Mouse (Mus musculus) layer of hippocampus, adult 11-12 months (tissue): ENCODE measurements around the gene Nufip2.
"Not testable (repeated sequence)": the region's sequence is repeated elsewhere in the genome, so short reads cannot be mapped to it uniquely, and the experiment has no call there.

Experiments used
- DNase-seq: peaks from one replicate; pipeline ENCODE4 v3.0.0; 2022; ENCODE audit warnings: low spot score

The Nufip2 gene

DNA sequence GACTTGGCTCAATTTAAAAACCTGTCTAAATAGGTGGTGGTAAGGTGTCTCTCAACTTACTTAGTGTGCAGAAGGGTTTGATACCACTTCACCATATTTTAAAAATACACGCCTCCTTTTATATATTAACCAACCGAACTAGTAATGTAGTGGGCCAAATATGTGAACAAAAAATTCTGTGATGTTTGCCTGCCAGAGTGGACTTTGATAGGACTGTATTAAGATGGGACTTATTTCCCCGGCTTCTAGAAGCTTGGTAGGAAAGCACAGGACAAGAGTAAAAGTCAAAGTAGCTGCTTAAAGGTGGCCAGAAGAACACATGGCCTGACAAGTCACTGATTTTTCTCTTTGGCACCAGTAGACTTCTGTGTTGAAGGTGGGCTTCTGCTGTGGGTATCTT, 27.8 kb downstream of the Nufip2 start:
- DNase-seq = no peak

DNA sequence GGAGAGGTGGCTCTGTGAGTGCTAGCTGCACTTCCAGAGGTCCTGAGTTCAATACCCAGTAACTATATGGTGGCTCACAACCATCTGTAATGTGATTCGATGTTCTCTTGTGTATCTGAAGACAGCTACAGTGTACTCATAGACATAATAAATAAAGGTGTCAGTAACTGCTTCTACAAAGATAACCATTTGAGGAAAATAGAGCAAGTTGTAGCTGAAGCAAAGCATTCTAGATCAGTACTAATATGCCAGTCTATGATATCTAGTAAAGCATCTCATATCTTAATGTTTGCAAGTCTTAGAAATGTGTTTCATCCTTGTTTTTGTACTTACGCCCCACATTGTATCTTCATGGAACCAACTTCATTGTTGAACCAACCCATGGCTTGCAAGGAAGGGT, 33.1 kb downstream of the Nufip2 start:
- no peak for DNase-seq

DNA sequence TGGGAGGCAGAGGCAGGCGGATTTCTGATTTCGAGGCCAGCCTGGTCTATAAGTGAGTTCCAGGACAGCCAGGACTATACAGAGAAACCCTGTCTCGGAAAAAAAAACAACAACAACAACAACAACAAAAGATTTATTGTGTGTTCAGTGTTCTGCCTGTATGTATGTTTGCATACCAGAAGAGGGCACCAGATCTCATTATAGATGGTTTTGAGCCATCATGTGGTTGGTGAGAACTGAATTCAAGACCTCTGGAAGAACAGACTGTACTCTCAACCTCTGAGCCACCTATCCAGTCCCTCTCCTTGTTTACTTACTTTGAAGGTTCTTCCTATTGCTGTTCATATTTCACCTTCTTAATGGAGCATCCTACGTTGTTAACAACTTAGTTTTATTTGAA, 35.4 kb downstream of the Nufip2 start:
- DNase-seq = no peak

DNA sequence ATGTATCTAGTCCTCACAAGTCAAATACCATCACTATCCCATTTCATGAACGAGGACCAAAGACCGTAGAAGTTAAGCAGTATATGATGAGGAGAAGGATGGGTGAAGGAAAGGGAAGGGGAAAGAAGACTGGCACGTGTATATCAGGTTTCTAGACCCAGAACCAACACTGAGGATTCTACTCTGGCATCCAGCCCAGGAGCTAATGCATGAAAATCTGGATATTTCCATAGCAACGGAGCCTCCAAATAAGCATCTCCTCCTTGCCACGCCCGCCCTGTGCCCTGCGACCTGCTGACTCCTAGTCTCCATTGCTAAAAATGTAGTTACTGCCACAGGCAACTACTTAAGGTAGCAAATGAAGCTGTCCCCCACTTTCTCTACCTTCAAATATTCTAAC, 38.8 kb downstream of the Nufip2 start:
- DNase-seq = no peak

- no peak for DNase-seq
These were observed 39.2 kb downstream of the Nufip2 start, which contains the start of gene Cryba1 for GRCm38 (mm10) chr11:77725183-77725582. TSS of gene Cryba1 (minus strand) at chr11:77725283.

- no peak for DNase-seq
These were observed 42.6 kb downstream of the Nufip2 start for GRCm38 (mm10) chr11:77728587-77728986.

DNA sequence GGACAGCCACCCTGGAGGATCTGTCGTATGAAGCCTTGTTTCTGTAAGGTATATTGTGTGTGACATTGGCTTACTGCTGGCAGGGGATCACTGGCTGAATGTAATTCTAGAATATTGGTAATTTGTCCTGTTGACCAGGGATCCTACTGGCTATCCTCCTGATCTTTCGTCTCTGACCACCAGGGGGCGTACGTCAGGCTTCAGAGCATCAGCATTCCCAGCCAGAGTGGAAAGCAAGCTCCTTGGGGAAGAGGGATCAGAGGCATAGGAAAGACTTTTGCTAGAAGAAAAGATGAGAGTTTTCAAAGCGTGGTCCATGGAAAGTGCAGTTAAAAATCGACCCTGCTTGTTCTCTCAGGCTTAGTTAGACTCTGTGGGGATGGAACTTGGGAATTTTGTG, 51.3 kb downstream of the Nufip2 start:
- peak; percentile 89 for DNase-seq

GRCm38 (mm10) chr11:77738555-77738954, 52.6 kb downstream of the Nufip2 start:
- DNase-seq = no peak

GRCm38 (mm10) chr11:77743966-77744365, 58.0 kb downstream of the Nufip2 start:
- peak; percentile 15 for DNase-seq

GRCm38 (mm10) chr11:77746652-77747051, 60.7 kb downstream of the Nufip2 start:
- DNase-seq = no peak

DNA sequence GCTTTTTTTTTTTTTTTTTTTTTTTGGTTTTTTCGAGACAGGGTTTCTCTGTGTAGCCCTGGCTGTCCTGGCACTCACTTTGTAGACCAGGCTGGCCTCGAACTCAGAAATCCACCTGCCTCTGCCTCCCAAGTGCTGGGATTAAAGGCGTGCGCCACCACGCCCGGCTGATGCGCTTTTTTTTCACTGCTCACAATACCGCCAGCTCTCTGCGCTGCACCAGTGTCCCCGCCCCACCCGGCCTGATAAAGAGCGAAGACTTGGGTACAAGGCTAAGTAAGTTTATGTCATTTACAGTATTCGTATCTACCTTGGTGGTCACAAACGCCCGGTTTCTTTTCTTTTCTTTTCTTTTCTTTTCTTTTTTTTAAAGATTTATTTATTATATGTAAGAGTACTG, 61.1 kb downstream of the Nufip2 start:
- DNase-seq = not testable (repeated sequence)

DNA sequence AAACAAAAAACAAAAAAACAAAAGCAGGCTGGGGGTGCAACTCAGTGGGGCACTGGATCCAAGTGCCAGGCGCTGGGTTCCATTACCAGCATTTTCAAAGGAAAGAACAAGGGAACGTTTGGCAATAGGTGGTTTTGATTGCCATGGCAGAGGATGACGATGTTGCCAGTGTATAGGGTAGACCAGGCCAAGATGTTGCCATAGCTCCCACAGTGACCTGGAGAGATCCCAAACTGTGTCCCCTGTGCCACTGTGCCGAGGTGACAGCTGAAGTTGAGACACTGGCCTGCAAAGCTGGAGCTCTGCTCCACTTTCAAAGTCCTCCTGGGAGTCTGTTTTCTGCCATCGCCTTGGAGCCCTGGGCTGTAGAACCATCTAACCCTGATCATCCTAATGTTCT, 63.0 kb downstream of the Nufip2 start:
- DNase-seq = no peak

DNA sequence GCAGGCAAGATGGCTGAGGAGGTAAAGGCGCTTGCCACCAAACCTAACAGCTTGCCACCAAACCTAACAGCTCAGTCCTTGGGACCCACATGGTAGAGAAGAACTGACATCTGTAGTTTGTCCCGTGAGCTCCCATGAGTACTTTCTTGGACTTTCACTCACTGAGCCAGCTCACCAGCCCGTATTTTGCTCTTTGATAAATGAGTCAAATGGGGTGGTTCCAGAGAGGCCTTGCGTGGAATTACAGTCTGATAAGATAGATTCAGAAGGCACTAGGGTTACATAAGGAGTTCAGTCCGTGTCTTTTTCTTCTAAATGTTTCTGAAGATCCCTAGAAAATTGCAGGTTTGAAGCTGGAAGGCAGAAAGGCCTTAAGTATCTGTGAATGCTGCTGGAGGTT, 66.6 kb downstream of the Nufip2 start:
- DNase-seq = no peak

- DNase-seq = no peak
These were observed 67.5 kb downstream of the Nufip2 start for GRCm38 (mm10) chr11:77753469-77753868.

DNA sequence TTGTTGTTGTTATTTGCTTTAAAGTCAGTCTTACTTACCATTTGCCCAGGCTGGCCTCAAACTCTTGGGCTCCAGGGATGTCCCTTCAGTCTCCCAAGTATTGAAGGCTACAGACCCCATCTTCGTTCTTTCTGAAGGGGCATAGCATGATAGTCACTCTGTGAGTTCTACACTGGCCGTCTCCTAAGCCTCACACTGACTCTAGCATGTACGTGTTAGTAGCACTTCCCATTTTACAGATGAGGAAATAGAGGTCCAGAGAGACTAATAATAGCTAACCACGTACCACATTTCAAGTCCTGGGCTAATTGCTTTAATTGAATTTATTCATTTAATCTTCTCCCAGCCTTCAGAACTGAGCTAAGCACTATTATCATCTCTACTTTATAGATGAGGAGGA, 74.1 kb downstream of the Nufip2 start:
- no peak for DNase-seq

DNA sequence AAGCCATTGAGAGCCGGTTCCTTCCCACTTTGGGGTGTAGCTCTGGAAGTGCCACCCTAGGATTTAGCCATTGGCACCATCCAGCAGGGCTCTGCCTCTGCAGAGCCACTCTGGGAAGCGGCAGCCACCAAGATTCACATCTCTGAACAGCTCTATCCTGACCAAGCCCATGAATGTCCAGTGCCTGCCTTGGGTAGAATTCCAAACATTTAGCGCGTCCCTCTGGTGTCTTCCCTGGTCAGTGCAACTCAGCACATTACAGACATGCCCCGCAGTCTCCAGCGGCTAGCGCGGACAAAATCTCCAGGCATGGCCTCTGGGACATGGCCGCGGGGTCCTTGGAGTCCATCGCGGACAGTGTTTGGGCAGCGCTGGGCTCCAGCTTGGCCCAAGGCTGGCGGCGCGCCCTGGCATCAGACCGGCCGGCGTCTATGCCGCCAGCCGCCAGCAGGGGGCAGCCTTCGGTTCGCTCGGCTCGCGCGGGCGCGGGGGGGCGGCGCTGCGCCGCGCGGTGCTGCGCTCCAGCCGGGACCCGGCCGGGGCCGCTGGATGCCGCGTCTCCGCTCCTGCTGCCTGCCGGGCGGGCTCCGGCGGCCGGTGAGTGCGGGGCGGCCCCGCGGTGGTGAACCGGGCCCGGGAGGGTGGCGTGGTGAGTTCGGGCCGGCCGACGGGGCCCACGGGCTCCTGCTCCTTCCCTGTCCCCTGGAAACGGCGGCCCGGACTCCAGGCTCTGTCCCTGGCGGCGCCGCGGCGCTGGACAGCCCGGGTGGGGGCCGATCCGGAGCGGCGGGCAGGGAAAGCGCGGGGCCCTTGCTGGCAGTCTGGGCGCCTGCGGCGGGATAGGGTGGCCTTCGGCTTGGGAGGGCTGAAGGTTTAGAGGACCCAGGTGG, 77.1 kb downstream of the Nufip2 start, which contains the start of gene Myo18a:
Myo18a (plus strand) TSS at position 464 of the 890 bp plus-strand sequence.
- peak; percentile 81 for DNase-seq

DNA sequence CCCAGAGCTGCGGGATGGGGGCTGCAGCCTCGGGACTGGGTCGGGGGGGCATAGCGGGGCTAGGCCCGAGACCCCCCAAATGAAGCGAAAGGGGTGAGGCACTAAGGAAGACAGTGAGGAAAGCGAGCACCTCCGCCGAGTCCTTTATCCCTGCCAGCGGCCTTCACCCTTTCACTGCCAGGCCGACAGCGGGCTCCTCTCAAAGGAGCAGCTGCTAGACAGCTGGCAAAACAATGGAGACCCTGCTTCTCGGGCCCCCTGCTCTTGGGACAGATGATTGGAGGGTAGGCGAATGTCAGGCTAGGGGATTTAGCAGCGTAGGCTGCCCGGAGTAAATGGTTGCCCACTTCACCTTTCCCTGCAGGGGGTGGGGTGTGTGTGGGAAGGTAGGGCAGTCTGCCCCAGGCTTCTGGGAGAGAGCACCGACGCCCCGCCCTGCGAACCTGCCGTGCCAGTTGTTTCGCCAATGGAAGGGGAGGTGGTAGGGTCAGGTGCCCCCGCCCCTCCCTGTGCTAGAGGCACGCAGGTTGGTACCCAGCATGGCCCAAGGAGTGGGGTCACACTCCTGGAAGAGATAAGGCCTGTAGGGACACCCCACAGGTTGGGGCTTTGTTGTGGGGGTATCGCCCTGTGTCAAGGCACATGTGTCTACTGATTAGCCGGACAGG, 77.9 kb downstream of the Nufip2 start:
- DNase-seq = no peak

GRCm38 (mm10) chr11:77764694-77765458, 78.9 kb downstream of the Nufip2 start:
- peak; percentile 60 for DNase-seq

GRCm38 (mm10) chr11:77765459-77765777, 79.5 kb downstream of the Nufip2 start:
- no peak for DNase-seq

- DNase-seq = peak; percentile 49
These were observed 80.5 kb downstream of the Nufip2 start for GRCm38 (mm10) chr11:77766351-77767001.

GRCm38 (mm10) chr11:77769496-77769895, 83.5 kb downstream of the Nufip2 start:
- DNase-seq = no peak

- no peak for DNase-seq
These were observed 84.4 kb downstream of the Nufip2 start for GRCm38 (mm10) chr11:77770346-77770745.
